Mouse (Mus musculus): ENCODE measurements around the gene Adck2. TPM values are rescaled to one million over a fixed set of nuclear protein-coding genes. Genes with fewer than 3 reads are reported as not detected.

Gene Adck2
- 31.7 and 32.8 TPM in 2 replicates for polyA plus RNA-seq (2015; fragmentation: Nextera tagmentation; extraction: Ambion mirVana)

- H3K4me3 ChIP-seq (ENCODE audit: low read length) = peak within 1 kb of the TSS; percentile 84
- ATAC-seq (ENCODE audit: low FRiP score, low TSS enrichment) = peak; percentile 97
- no peaks in the 10 kb centered on the region for H3K27me3 ChIP-seq (ENCODE audit: insufficient read depth, low read length)
- H3K36me3 ChIP-seq (ENCODE audit: insufficient read depth, low read length) = no peaks in the 10 kb centered on the region
- under 1% methylated on average over 48 of the region's 49 CpGs for WGBS
- no peaks in the 10 kb centered on the region for H3K9me3 ChIP-seq (ENCODE audit: low read length)
- peaks cover 10% of the 10 kb centered on the region for H3K4me1 ChIP-seq (ENCODE audit: insufficient read depth, low read length)
- peak within 1 kb of the TSS; percentile 93 for H3K27ac ChIP-seq (ENCODE audit: low read length)
- H3K9ac ChIP-seq (replicated peaks; ENCODE audit: low read length) = peak within 1 kb of the TSS; percentile 87
- H3K4me2 ChIP-seq (replicated peaks; ENCODE audit: low read depth, low read length) = peak within 1 kb of the TSS; percentile 79
Observed at GRCm38 (mm10) chr6:39573791-39574554, at the start of gene Adck2. Adck2 (plus strand) TSS chr6:39573873.

GRCm38 (mm10) chr6:39526797-39527196 is 46.9 kb upstream of the Adck2 start:
- H3K4me2 ChIP-seq (replicated peaks; ENCODE audit: low read depth, low read length) = no peak overlapping the region
- no peak overlapping the region for H3K9ac ChIP-seq (replicated peaks; ENCODE audit: low read length)
- no peak overlapping the region for H3K4me3 ChIP-seq (ENCODE audit: low read length)
- ATAC-seq (ENCODE audit: low FRiP score, low TSS enrichment) = no peak
- H3K4me1 ChIP-seq (ENCODE audit: insufficient read depth, low read length) = peaks cover 16% of the 10 kb centered on the region
- H3K27me3 ChIP-seq (ENCODE audit: insufficient read depth, low read length) = no peaks in the 10 kb centered on the region
- no peak overlapping the region for H3K27ac ChIP-seq (ENCODE audit: low read length)
- WGBS = 73% methylated on average over 8 of the region's 10 CpGs
- H3K36me3 ChIP-seq (ENCODE audit: insufficient read depth, low read length) = peaks cover 21% of the 10 kb centered on the region
- H3K9me3 ChIP-seq (ENCODE audit: low read length) = no peaks in the 10 kb centered on the region

- WGBS = 86% methylated on average over 7 of the region's 7 CpGs
- H3K27ac ChIP-seq (ENCODE audit: low read length) = no peak overlapping the region
- no peak for ATAC-seq (ENCODE audit: low FRiP score, low TSS enrichment)
- H3K9ac ChIP-seq (replicated peaks; ENCODE audit: low read length) = no peak overlapping the region
- no peaks in the 10 kb centered on the region for H3K27me3 ChIP-seq (ENCODE audit: insufficient read depth, low read length)
- H3K4me3 ChIP-seq (ENCODE audit: low read length) = no peak overlapping the region
- H3K36me3 ChIP-seq (ENCODE audit: insufficient read depth, low read length) = peaks cover 16% of the 10 kb centered on the region
- H3K4me1 ChIP-seq (ENCODE audit: insufficient read depth, low read length) = peaks cover 16% of the 10 kb centered on the region
- H3K9me3 ChIP-seq (ENCODE audit: low read length) = no peaks in the 10 kb centered on the region
- H3K4me2 ChIP-seq (replicated peaks; ENCODE audit: low read depth, low read length) = no peak overlapping the region
Observed at GRCm38 (mm10) chr6:39527337-39527784, 46.3 kb upstream of the Adck2 start.

GRCm38 (mm10) chr6:39527811-39528210 is 45.9 kb upstream of the Adck2 start:
- no peak for ATAC-seq (ENCODE audit: low FRiP score, low TSS enrichment)
- no peaks in the 10 kb centered on the region for H3K9me3 ChIP-seq (ENCODE audit: low read length)
- H3K4me1 ChIP-seq (ENCODE audit: insufficient read depth, low read length) = peaks cover 16% of the 10 kb centered on the region
- no peak overlapping the region for H3K4me3 ChIP-seq (ENCODE audit: low read length)
- H3K27me3 ChIP-seq (ENCODE audit: insufficient read depth, low read length) = no peaks in the 10 kb centered on the region
- WGBS = 55% methylated on average over 4 of the region's 4 CpGs
- H3K27ac ChIP-seq (ENCODE audit: low read length) = no peak overlapping the region
- peaks cover 12% of the 10 kb centered on the region for H3K36me3 ChIP-seq (ENCODE audit: insufficient read depth, low read length)
- H3K4me2 ChIP-seq (replicated peaks; ENCODE audit: low read depth, low read length) = no peak overlapping the region
- no peak overlapping the region for H3K9ac ChIP-seq (replicated peaks; ENCODE audit: low read length)

- Histone ChIP-seq H3K9me3 (ENCODE audit: low read length) (0 out of 2 replicates have a peak, but pooled peaks cover under 1% of the 10 kb centered on the region), H3K36me3 (ENCODE audit: insufficient read depth, low read length) (0 out of 2 replicates have a peak, but pooled peaks cover 7% of the 10 kb centered on the region), H3K4me2 (replicated peaks; ENCODE audit: low read depth, low read length) (no peak overlapping the region), H3K4me3 (ENCODE audit: low read length) (no peak overlapping the region), H3K27ac (ENCODE audit: low read length) (peak overlapping the region; percentile 13; the same call in 1 of the 2 replicates), H3K27me3 (ENCODE audit: insufficient read depth, low read length) (no peaks in the 10 kb centered on the region), H3K9ac (replicated peaks; ENCODE audit: low read length) (no peak overlapping the region), H3K4me1 (ENCODE audit: insufficient read depth, low read length) (peaks cover 16% of the 10 kb centered on the region)
- WGBS = 42% methylated on average over 12 of the region's 12 CpGs
- peak; percentile 79 for ATAC-seq (ENCODE audit: low FRiP score, low TSS enrichment)
Observed at GRCm38 (mm10) chr6:39528671-39529535, 44.8 kb upstream of the Adck2 start.

- Histone ChIP-seq H3K4me2 (replicated peaks; ENCODE audit: low read depth, low read length) (no peak overlapping the region), H3K27ac (ENCODE audit: low read length) (no peak overlapping the region), H3K9me3 (ENCODE audit: low read length) (0 out of 2 replicates have a peak, but pooled peaks cover 3% of the 10 kb centered on the region), H3K36me3 (ENCODE audit: insufficient read depth, low read length) (0 out of 2 replicates have a peak, but pooled peaks cover 5% of the 10 kb centered on the region), H3K4me3 (ENCODE audit: low read length) (no peak overlapping the region), H3K4me1 (ENCODE audit: insufficient read depth, low read length) (peaks cover 21% of the 10 kb centered on the region), H3K9ac (replicated peaks; ENCODE audit: low read length) (no peak overlapping the region), H3K27me3 (ENCODE audit: insufficient read depth, low read length) (no peaks in the 10 kb centered on the region)
- ATAC-seq (ENCODE audit: low FRiP score, low TSS enrichment) = no peak
Observed at GRCm38 (mm10) chr6:39534944-39535343, 38.7 kb upstream of the Adck2 start.

GRCm38 (mm10) chr6:39536621-39537020 is 37.1 kb upstream of the Adck2 start:
- H3K9ac ChIP-seq (replicated peaks; ENCODE audit: low read length) = no peak overlapping the region
- H3K27ac ChIP-seq (ENCODE audit: low read length) = no peak overlapping the region
- WGBS = 22% methylated on average over 1 of the region's 1 CpGs
- no peak overlapping the region for H3K4me2 ChIP-seq (replicated peaks; ENCODE audit: low read depth, low read length)
- H3K4me3 ChIP-seq (ENCODE audit: low read length) = no peak overlapping the region
- ATAC-seq (ENCODE audit: low FRiP score, low TSS enrichment) = no peak
- no peaks in the 10 kb centered on the region for H3K27me3 ChIP-seq (ENCODE audit: insufficient read depth, low read length)
- H3K9me3 ChIP-seq (ENCODE audit: low read length) = 0 out of 2 replicates have a peak, but pooled peaks cover 3% of the 10 kb centered on the region
- peaks cover 33% of the 10 kb centered on the region for H3K4me1 ChIP-seq (ENCODE audit: insufficient read depth, low read length)
- H3K36me3 ChIP-seq (ENCODE audit: insufficient read depth, low read length) = 0 out of 2 replicates have a peak, but pooled peaks cover 5% of the 10 kb centered on the region

- Histone ChIP-seq H3K4me1 (ENCODE audit: insufficient read depth, low read length) (peaks cover 38% of the 10 kb centered on the region), H3K27me3 (ENCODE audit: insufficient read depth, low read length) (no peaks in the 10 kb centered on the region), H3K4me2 (replicated peaks; ENCODE audit: low read depth, low read length) (no peak overlapping the region), H3K9ac (replicated peaks; ENCODE audit: low read length) (no peak overlapping the region), H3K9me3 (ENCODE audit: low read length) (0 out of 2 replicates have a peak, but pooled peaks cover 3% of the 10 kb centered on the region), H3K36me3 (ENCODE audit: insufficient read depth, low read length) (0 out of 2 replicates have a peak, but pooled peaks cover 5% of the 10 kb centered on the region), H3K27ac (ENCODE audit: low read length) (no peak overlapping the region), H3K4me3 (ENCODE audit: low read length) (no peak overlapping the region)
- ATAC-seq (ENCODE audit: low FRiP score, low TSS enrichment) = no peak
- WGBS = 89% methylated on average over 5 of the region's 5 CpGs
Observed at GRCm38 (mm10) chr6:39537276-39537675, 36.4 kb upstream of the Adck2 start.

- no peak for ATAC-seq (ENCODE audit: low FRiP score, low TSS enrichment)
Observed at GRCm38 (mm10) chr6:39538227-39538626, 35.4 kb upstream of the Adck2 start.

More at GRCm38 (mm10) chr6:39538227-39538626, 35.4 kb upstream of the Adck2 start:
- Histone ChIP-seq H3K9ac (replicated peaks; ENCODE audit: low read length) (no peak overlapping the region), H3K4me2 (replicated peaks; ENCODE audit: low read depth, low read length) (no peak overlapping the region), H3K4me3 (ENCODE audit: low read length) (no peak overlapping the region), H3K36me3 (ENCODE audit: insufficient read depth, low read length) (0 out of 2 replicates have a peak, but pooled peaks cover 5% of the 10 kb centered on the region), H3K9me3 (ENCODE audit: low read length) (0 out of 2 replicates have a peak, but pooled peaks cover 3% of the 10 kb centered on the region), H3K4me1 (ENCODE audit: insufficient read depth, low read length) (peaks cover 48% of the 10 kb centered on the region), H3K27ac (ENCODE audit: low read length) (peak overlapping the region; percentile 71), H3K27me3 (ENCODE audit: insufficient read depth, low read length) (no peaks in the 10 kb centered on the region)
- WGBS = 39% methylated on average over 8 of the region's 8 CpGs
